Mouse (Mus musculus): Measurements from ENCODE around the gene Selenof.

- no peak for TF ChIP-seq TCF12 (IDR thresholded peaks at IDR 0.05; ENCODE audit: insufficient read depth, poor library complexity, severe bottlenecking)
- TF ChIP-seq TCF3 (IDR thresholded peaks at IDR 0.05; ENCODE audit: insufficient read length, low read depth): no peak
- no peak for TF ChIP-seq MYOD1 (IDR thresholded peaks at IDR 0.05; ENCODE audit: control insufficient read depth in 1 of 3, insufficient read length in 2 of 3, low read depth in 2 of 3)
- TF ChIP-seq MAX (IDR thresholded peaks at IDR 0.05; ENCODE audit: low read depth): no peak
- no peak for TF ChIP-seq CEBPB (IDR thresholded peaks at IDR 0.05; ENCODE audit: insufficient read depth, poor library complexity, severe bottlenecking)
- TF ChIP-seq POLR2A (IDR thresholded peaks at IDR 0.05; ENCODE audit: insufficient read length, low read depth): no peak
- TF ChIP-seq E2F4 (IDR thresholded peaks at IDR 0.05; ENCODE audit: insufficient read depth): no peak
- TF ChIP-seq USF1 (IDR thresholded peaks at IDR 0.05; ENCODE audit: low read depth): no peak
- TF ChIP-seq SRF (IDR thresholded peaks at IDR 0.05; ENCODE audit: control insufficient read depth, insufficient read length, low read depth): no peak
- no peak for TF ChIP-seq POLR2AphosphoS2 (IDR thresholded peaks at IDR 0.05; ENCODE audit: insufficient read length, low read depth)
- TF ChIP-seq MYOG (IDR thresholded peaks at IDR 0.05; ENCODE audit: control insufficient read depth in 1 of 3, insufficient read depth in 1 of 3, insufficient read length in 2 of 3, low read depth in 2 of 3): no peak
Observed at GRCm38 (mm10) chr3:144602819-144603218, 32.7 kb downstream of the Selenof start.
